Mouse (Mus musculus): ENCODE measurements around the gene Adi1.

Gene Adi1

GRCm38 (mm10) chr12:28693738-28694137 is 18.7 kb downstream of the Adi1 start:
- in situ Hi-C loops (cut with MboI, MseI), result no loop called here

- in situ Hi-C loops (cut with MboI, MseI), result no loop called here
Measured at GRCm38 (mm10) chr12:28694231-28694630, 19.2 kb downstream of the Adi1 start.

- in situ Hi-C loops (cut with MboI, MseI), result no loop called here
Measured at GRCm38 (mm10) chr12:28694776-28695175, 19.7 kb downstream of the Adi1 start.

DNA sequence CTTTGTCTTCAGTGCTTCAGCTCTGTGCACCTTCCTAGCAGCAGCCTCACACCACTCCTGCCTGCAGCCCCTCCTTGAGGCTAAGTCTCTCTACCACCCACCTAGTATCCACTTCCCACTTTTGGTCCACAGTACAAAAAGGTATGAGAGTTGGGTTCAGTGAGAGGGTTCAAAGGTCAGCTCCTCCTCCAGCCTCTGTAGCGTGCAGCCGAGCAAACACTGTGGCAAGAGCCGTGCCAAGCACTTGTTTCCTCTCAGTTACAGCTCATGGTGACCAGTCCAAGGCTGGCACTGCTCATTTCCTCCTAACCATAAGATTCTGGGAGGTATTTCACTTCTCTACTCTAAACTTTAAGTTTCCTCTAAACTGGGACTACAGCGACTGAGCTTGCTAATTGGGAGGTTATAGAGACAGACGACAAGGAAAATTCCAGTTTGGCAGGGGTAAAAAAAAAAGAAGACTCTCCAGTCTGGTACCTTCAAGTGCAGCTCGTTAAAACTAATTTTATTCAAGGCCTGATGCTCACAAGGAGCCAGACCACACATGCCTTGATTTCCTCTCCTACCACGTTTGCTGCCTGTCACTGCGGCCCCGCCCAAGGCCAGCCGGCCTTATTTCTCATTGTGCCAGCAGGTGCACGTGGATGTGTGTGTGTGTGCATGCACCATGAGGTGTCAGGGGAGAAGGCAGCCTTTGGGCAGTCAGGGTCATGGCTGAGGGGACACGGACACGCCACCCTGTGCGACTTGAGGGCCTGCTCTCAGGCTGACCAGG is 23.0 kb downstream of the Adi1 start:
- in situ Hi-C loops (cut with MboI, MseI), result no loop called here

DNA sequence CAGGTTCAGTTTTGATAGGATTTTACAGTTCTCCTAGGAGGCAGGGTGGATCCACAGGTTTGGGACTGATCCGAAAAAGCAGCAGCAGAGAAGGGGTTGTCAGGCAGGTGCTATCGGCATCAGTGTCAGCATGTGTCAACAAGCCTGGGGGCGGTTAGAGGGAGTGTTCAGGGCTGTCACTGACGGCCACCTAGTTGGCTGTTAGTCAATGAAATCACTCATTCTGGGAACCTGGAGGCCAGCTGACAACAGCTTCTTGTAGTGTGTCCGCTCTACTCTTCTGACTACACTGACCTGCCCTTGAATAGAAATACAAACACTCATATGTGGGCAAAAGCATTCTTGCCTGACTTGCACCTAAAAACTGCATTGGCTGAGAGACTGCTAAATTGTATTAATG is 24.1 kb downstream of the Adi1 start:
- in situ Hi-C loops (cut with MboI, MseI), result no loop called here

- in situ Hi-C loops (cut with MboI, MseI), result no loop called here
Measured at GRCm38 (mm10) chr12:28699656-28700055, 24.6 kb downstream of the Adi1 start.

- in situ Hi-C loops (cut with MboI, MseI), result no loop called here
Measured at GRCm38 (mm10) chr12:28700101-28700511, 25.1 kb downstream of the Adi1 start.

DNA sequence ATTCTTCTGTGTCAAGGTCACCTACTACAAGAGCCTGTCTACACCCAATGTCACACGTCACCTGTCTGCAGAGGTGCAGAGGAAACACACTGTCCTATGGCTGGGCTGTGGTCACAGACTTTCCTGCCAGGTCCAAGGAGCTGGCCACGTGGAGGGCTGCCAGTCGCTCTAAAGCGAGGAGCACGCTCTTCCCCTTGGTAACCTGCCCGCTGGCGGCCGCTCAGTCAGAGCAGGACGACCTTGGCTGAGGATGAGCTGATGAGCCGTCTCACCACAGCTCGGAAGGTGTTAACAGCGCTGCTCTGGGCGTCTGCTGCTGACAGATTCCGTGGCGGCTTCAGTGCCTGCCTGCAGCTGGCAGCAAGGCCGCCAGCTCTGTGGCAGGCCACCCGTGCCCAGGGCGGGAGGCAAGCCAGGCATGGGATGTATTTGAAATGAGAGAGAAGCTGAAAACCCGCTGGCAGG is 25.6 kb downstream of the Adi1 start:
- in situ Hi-C loops (cut with MboI, MseI), result no loop called here

GRCm38 (mm10) chr12:28701302-28701701 is 26.3 kb downstream of the Adi1 start:
- in situ Hi-C loops (cut with MboI, MseI), result no loop called here

GRCm38 (mm10) chr12:28704381-28704780 is 29.4 kb downstream of the Adi1 start:
- in situ Hi-C loops (cut with MboI, MseI), result no loop called here

GRCm38 (mm10) chr12:28705204-28705603 is 30.2 kb downstream of the Adi1 start:
- in situ Hi-C loops (cut with MboI, MseI), result no loop called here

DNA sequence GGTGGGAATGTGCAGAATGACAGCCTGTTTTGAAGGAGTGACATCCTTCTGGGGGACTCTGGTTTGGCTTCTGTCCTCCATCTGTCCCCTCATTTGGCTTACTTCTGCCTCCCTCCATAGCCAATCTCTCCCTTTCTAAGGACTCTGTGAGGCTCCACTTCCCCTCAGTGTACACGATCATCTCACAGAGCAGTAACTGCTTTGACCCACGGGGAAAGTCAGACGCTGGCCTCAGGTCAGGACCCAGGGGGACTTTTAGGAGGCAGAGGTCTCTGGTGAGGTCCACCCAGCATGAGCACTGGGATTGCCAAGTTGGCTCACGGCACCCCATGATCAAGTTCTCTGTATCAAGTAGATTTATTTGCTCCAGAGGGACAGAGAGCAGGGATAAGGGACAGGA is 33.1 kb downstream of the Adi1 start:
- in situ Hi-C loops (cut with MboI, MseI), result no loop called here

DNA sequence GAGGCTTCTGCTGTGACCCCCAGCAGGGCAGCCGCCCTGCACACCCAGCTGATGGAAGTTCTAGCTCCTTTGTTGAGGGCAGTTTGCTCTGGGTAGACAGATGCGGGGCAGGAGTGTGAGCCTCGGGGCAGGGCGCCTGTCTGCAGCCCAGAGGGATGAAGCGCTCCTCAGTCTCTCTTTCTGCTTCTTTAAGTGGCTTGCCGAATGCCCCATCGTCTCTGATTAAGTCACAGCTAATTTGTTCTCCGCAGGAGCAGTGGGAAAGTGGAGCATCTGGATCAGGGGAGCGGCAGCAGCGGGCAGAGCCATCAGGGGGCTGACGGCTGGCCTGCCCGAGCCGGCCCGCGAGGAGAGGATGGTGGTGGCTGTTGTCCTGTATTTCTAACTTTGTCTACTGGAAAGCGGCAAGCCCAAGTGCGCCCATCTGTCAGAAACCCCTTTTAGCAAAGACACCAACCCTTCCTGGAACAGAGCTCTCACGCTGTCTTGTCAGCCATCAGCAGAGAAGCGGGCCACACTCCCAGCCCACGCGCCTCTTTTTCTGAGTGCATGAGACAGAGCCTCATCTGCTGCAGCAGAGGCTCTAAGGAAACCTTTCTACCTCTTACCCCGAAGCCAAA is 35.6 kb downstream of the Adi1 start:
- in situ Hi-C loops (cut with MboI, MseI), result no loop called here

DNA sequence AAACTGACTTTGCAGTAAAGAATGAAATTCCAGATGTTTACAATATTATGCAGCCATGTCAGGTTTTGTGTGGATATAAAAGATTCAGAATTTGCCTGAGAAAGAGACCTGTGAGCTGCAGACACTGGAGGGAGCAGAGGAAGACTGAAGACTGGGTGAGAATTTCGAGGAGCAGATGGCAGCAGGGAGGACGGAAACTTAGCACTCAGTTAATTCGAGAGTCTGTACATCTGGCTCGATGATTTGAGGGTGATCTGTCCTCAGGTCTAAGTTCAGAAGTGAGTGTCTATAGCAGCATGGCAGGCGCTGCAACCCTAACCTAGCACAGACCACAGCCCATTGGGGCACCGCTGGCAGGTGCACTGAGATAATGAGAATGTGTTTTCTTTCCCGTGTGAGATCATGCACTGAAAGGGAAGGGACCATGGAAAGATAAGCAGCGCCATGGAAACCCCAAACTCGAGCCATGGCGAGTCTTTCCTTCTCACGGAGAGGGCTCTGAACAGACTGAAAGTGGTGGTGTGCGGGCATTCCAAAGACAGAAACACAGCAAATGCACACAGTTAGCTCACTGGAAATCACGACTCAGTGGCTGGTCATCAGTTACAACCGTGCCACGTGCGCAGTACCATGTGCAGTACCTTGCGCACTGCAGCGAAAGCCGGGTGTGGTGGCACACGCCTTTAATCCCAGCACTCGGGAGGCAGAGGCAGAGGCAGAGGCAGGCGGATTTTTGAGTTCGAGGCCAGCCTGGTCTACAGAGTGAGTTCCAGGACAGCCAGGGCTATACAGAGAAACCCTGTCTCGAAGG is 40.0 kb downstream of the Adi1 start:
- in situ Hi-C loops (cut with MboI, MseI), result no loop called here

- in situ Hi-C loops (cut with MboI, MseI), result no loop called here
Measured at GRCm38 (mm10) chr12:28717066-28717465, 42.0 kb downstream of the Adi1 start.

- in situ Hi-C loops (cut with MboI, MseI), result no loop called here
Measured at GRCm38 (mm10) chr12:28718106-28718505, 43.1 kb downstream of the Adi1 start.

DNA sequence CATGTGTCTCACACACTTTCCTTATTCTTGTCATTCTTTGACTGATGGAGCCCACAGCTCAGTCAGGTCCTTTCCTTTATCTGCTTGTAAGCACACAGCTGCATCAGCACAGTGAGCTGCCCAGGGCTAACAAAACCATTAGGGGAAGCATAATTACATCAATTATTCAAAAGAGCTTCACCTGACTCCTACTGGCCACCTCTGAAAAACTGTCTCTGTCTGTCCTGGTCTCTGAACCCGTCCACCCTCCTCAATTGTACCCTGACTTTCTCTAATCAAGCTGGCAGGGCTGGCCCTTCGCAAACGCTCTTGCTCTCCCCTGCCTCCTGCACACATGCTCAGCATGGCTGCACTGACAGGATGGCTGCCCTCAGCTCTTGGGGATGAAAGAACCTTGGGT is 49.3 kb downstream of the Adi1 start:
- in situ Hi-C loops (cut with MboI, MseI), result no loop called here

DNA sequence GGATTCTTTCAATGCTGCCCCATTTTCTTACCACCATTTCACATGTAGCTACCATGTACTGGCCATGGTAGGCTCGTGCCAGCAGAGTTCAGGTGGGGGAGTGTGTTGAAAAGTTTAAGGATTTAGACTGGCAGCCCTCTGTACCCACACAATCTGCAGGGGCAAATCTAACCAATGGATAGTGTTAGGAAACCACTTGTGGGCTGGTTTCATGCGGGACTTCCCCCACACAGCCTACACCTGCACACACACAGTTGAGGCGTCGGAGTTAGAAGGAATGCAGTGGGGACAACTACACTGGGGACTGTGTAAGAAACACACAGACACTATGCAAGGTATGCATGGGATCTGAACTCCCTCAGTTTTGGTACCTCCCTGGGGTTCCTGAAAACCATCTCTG is 51.2 kb downstream of the Adi1 start:
- in situ Hi-C loops (cut with MboI, MseI), result no loop called here

- in situ Hi-C loops (cut with MboI, MseI), result no loop called here
Measured at GRCm38 (mm10) chr12:28727061-28727460, 52.0 kb downstream of the Adi1 start.
